Mouse (Mus musculus): ENCODE measurements around the gene Nt5c.

GRCm38 (mm10) chr11:115456182-115456581 is 35.5 kb downstream of the Nt5c start:
- TF ChIP-seq CTCF (IDR thresholded peaks at IDR 0.05; ENCODE audit: control insufficient read depth, insufficient read depth, insufficient read length) (no peak), MYOD1 (IDR thresholded peaks at IDR 0.05; ENCODE audit: control insufficient read depth, insufficient read length, low read depth) (no peak), USF1 (IDR thresholded peaks at IDR 0.05; ENCODE audit: low read depth) (no peak), MYOG (IDR thresholded peaks at IDR 0.05; ENCODE audit: control insufficient read depth, extremely low read depth, insufficient read length) (no peak), MAX (IDR thresholded peaks at IDR 0.05) (no peak)
